Mouse (Mus musculus): ENCODE measurements around the gene Grk6. TPM values are rescaled to one million over a fixed set of nuclear protein-coding genes. Genes with fewer than 3 reads are reported as not detected.
A peak's percentile ranks its signal among the peaks of the same experiment; 100 is the strongest.

Gene Grk6
- polyA plus RNA-seq, 1 experiment from 2014 or later: 52.4 TPM

GRCm38 (mm10) chr13:55471156-55471818, 26.4 kb downstream of the Grk6 start:
- H3K27ac ChIP-seq: peak overlapping the region; percentile 86; the same call in 1 of the 2 replicates
- peak; percentile 73 for ATAC-seq (ENCODE audit: low FRiP score, low read depth)
- WGBS: 2% methylated on average over 54 of the region's 54 CpGs
- H3K27me3 ChIP-seq (replicated peaks): no peaks in the 10 kb centered on the region
- no peaks in the 10 kb centered on the region for H3K9me3 ChIP-seq
- H3K4me1 ChIP-seq: peaks cover 72% of the 10 kb centered on the region
- H3K4me2 ChIP-seq (replicated peaks): peak overlapping the region; percentile 96
- peaks cover 29% of the 10 kb centered on the region for H3K36me3 ChIP-seq
- H3K9ac ChIP-seq: peak overlapping the region; percentile 82
- peak overlapping the region; percentile 52 for H3K4me3 ChIP-seq

DNA sequence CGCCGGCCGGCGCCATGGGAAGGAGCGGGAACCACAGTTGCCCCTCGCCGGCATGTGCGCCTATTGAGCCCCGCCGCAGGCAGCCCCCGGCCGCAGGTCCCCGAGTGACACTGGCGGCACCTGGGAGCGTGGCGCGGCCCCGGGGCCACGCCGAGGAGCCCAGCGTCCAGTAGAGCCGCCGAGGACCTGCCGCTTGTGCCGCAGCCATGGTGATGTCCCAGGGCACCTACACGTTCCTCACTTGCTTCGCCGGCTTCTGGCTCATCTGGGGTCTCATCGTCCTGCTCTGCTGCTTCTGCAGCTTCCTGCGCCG, 26.9 kb downstream of the Grk6 start:
- Histone ChIP-seq H3K4me1 (peaks cover 76% of the 10 kb centered on the region), H3K9ac (peak overlapping the region; percentile 82), H3K4me3 (peak overlapping the region; percentile 52), H3K4me2 (replicated peaks) (peak overlapping the region; percentile 96), H3K36me3 (peaks cover 34% of the 10 kb centered on the region), H3K27me3 (replicated peaks) (no peaks in the 10 kb centered on the region), H3K9me3 (no peaks in the 10 kb centered on the region), H3K27ac (peak overlapping the region; percentile 86)
- peak; percentile 31 for ATAC-seq (ENCODE audit: low FRiP score, low read depth)
- under 1% methylated on average over 31 of the region's 31 CpGs for WGBS

DNA sequence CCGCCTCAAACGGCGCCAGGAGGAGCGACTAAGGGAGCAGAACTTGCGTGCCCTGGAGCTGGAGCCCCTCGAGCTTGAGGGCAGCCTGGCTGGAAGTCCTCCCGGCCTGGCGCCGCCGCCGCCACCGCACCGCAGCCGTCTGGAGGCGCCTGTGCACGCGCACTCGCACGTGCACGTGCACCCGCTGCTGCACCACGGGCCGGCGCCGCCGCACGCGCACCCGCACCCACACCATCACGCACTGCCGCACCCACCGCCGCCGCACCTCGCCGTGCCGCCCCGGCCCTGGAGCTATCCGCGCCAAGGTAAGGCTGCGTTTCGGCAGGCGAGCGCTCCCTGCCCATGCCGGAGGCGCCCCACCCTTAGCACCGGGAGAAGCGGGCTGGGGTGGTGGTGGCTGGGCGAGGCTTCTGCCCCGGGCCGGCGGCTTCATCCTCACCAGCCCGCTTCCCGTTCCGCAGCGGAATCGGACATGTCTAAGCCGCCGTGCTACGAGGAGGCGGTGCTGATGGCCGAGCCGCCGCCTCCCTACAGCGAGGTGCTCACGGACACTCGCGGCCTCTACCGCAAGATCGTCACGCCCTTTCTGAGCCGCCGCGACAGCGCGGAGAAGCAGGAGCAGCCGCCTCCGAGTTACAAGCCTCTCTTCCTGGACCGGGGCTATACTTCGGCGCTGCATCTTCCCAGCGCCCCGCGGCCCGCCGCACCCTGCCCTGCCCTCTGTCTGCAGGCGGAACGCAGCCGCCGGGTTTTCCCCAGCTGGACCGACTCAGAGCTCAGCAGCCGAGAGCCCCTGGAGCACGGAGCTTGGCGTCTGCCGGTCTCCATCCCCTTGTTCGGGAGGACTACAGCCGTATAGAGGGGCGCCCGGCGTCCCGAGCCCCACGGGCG, 27.5 kb downstream of the Grk6 start:
- Histone ChIP-seq H3K36me3 (peaks cover 40% of the 10 kb centered on the region), H3K9me3 (no peaks in the 10 kb centered on the region), H3K4me3 (peak overlapping the region; percentile 52), H3K27ac (peak overlapping the region; percentile 86), H3K4me2 (replicated peaks) (peak overlapping the region; percentile 96), H3K9ac (peak overlapping the region; percentile 82), H3K4me1 (peaks cover 76% of the 10 kb centered on the region), H3K27me3 (replicated peaks) (no peaks in the 10 kb centered on the region)
- under 1% methylated on average over 103 of the region's 103 CpGs for WGBS
- peak; percentile 49 for ATAC-seq (ENCODE audit: low FRiP score, low read depth)

DNA sequence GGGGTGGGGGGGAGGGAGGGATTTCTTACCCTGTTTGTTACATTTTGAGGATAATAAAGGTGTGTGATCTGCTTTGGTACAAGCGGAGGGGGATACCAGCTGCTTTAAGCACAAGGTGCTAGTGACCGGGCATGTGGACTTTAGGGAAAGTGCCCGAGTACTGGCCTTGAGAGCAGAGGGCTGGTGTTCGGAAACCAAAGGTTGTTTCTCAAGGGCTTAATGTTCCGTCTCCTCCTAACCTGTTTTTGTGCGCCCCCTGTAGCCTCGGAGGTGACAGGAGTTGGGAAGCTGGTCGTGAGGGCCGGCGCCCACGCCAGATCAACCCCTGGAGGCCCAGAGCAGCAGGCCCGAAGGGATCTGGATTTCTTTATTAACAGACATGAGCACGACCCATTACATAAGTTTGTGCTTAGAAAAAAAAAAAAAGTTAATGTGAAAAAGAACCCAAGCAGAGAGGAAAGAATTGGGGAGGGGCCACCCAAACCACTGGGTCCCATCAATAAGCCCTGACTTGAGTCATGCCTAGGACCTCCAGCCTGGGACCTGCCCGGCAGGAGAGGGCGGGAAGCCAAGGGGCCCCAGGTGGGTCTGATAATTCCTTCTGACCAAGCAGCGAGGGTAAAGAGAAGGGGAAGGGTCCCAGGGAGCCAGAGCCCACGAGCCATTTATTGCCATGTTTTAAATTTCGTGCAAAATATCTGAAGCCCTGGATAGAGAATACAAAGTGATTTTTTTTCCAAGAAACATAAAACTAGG, 28.4 kb downstream of the Grk6 start:
- peak overlapping the region; percentile 96 for H3K4me2 ChIP-seq (replicated peaks)
- peaks cover 48% of the 10 kb centered on the region for H3K36me3 ChIP-seq
- H3K4me3 ChIP-seq: peak overlapping the region; percentile 52
- no peak for ATAC-seq (ENCODE audit: low FRiP score, low read depth)
- peaks cover 76% of the 10 kb centered on the region for H3K4me1 ChIP-seq
- H3K27ac ChIP-seq: peak overlapping the region; percentile 86
- no peaks in the 10 kb centered on the region for H3K9me3 ChIP-seq
- peak overlapping the region; percentile 82 for H3K9ac ChIP-seq
- no peaks in the 10 kb centered on the region for H3K27me3 ChIP-seq (replicated peaks)
- 16% methylated on average over 18 of the region's 18 CpGs for WGBS

DNA sequence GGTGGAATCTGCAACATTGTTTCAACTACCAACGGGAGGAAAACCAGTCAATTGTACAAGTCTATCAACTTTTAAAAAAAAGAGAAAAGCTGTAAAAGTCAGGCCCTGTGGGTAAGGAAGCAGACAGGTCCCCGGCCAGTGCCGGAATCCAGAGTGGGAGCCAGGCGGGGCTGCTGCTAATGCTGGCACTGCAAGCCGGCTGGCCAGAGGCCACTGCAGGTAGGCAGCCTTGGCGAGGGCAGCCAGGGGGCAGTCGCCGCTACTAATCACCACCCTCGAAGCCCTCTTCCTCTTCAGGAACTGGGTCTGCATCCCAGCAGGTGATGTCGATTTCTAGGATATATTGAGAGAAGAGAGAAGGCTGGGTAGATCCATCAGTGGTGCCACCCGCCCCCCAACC, 29.1 kb downstream of the Grk6 start:
- no peak for ATAC-seq (ENCODE audit: low FRiP score, low read depth)
- no peaks in the 10 kb centered on the region for H3K27me3 ChIP-seq (replicated peaks)
- peaks cover 75% of the 10 kb centered on the region for H3K4me1 ChIP-seq
- H3K27ac ChIP-seq: no peak overlapping the region
- no peak overlapping the region for H3K4me3 ChIP-seq
- 58% methylated on average over 11 of the region's 11 CpGs for WGBS
- H3K36me3 ChIP-seq: peaks cover 53% of the 10 kb centered on the region
- H3K9me3 ChIP-seq: no peaks in the 10 kb centered on the region
- H3K9ac ChIP-seq: no peak overlapping the region
- H3K4me2 ChIP-seq (replicated peaks): 0 out of 2 replicates have a peak overlapping the region, but pooled peaks have one; percentile 96

DNA sequence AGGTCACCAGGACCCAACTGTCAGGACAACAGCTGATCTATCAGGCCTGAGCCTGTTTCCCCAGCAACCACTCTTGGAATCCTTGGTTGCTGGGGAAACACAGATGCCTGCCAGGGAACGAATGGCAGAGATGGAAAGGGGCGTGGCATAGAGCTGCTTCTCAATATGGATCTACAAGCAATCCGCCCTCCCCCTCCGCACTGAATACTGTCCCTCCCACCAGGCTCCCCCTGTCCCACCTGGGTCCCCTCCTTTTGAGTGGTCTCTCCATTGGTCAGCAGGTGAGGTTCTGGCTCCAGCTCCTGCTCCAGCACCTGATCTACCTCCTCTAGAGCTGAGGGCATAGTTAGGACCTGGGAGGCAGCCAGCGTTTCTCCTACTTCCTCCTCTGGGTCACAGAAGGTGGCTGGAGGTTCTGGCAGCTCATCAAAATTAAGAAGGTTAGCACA, 29.8 kb downstream of the Grk6 start:
- Histone ChIP-seq H3K27me3 (replicated peaks) (no peaks in the 10 kb centered on the region), H3K9me3 (no peaks in the 10 kb centered on the region), H3K4me2 (replicated peaks) (peak overlapping the region; percentile 10; the same call in 1 of the 2 replicates), H3K4me3 (no peak overlapping the region), H3K4me1 (peaks cover 69% of the 10 kb centered on the region), H3K9ac (peak overlapping the region; percentile 2; the same call in 1 of the 2 replicates), H3K36me3 (peaks cover 60% of the 10 kb centered on the region), H3K27ac (no peak overlapping the region)
- ATAC-seq (ENCODE audit: low FRiP score, low read depth): no peak
- 22% methylated on average over 5 of the region's 5 CpGs for WGBS

DNA sequence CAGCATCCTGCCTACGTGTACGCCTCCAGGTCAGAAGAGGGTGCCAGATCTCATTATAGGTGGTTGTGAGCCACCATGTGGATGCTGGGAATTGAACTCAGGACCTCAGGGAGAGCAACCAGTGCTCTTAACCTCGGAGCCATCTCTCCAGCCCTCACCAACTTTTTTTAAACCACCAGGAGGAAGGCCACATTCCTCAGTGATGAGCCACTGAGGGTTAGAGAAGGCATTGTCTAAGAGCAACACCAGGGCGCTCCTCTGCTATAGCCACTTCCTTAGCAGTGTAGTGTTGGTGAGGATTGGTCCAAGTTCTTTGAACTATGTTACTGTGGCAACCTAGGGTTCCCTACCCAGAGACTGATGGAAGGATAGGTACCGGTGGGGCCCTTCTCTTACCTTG, 30.9 kb downstream of the Grk6 start:
- Histone ChIP-seq H3K4me2 (replicated peaks) (no peak overlapping the region), H3K9ac (0 out of 2 replicates have a peak overlapping the region, but pooled peaks have one; percentile 26), H3K27me3 (replicated peaks) (no peaks in the 10 kb centered on the region), H3K9me3 (no peaks in the 10 kb centered on the region), H3K36me3 (peaks cover 71% of the 10 kb centered on the region), H3K4me3 (no peak overlapping the region), H3K27ac (no peak overlapping the region), H3K4me1 (peaks cover 58% of the 10 kb centered on the region)
- WGBS: 94% methylated on average over 5 of the region's 5 CpGs
- no peak for ATAC-seq (ENCODE audit: low FRiP score, low read depth)

DNA sequence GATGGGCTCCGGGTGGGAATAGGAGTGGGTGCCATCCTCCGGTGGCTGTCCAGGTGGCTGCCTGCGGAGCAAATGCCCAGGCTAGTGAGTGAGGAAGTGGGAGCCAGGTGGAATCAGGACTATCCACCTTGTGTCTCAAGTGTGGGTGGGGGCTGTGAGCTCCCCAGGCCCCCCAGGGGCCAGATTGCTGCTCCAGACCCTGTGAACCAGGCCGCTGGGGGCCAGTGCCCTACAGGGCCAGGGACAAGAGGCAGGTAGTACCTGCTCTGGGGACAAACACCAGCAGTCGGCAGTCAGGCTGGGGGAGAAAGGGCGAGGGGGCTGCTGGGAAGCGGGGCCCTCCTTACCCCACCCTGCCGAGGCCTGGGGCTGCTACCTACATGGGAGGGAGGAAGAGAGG, 31.4 kb downstream of the Grk6 start:
- no peak for ATAC-seq (ENCODE audit: low FRiP score, low read depth)
- Histone ChIP-seq H3K9me3 (no peaks in the 10 kb centered on the region), H3K27me3 (replicated peaks) (no peaks in the 10 kb centered on the region), H3K4me2 (replicated peaks) (no peak overlapping the region), H3K4me1 (peaks cover 53% of the 10 kb centered on the region), H3K27ac (no peak overlapping the region; the same call in 1 of the 2 replicates), H3K36me3 (peaks cover 76% of the 10 kb centered on the region), H3K4me3 (0 out of 2 replicates have a peak overlapping the region, but pooled peaks have one; percentile 5), H3K9ac (peak overlapping the region; percentile 26; the same call in 1 of the 2 replicates)
- WGBS: 94% methylated on average over 8 of the region's 8 CpGs

GRCm38 (mm10) chr13:55477492-55477891, 32.6 kb downstream of the Grk6 start:
- H3K27me3 ChIP-seq (replicated peaks): no peaks in the 10 kb centered on the region
- WGBS: 69% methylated on average over 16 of the region's 16 CpGs
- peaks cover 47% of the 10 kb centered on the region for H3K4me1 ChIP-seq
- no peaks in the 10 kb centered on the region for H3K9me3 ChIP-seq
- peaks cover 89% of the 10 kb centered on the region for H3K36me3 ChIP-seq
- H3K9ac ChIP-seq: no peak overlapping the region
- H3K27ac ChIP-seq: no peak overlapping the region
- no peak overlapping the region for H3K4me2 ChIP-seq (replicated peaks)
- no peak overlapping the region for H3K4me3 ChIP-seq
- no peak for ATAC-seq (ENCODE audit: low FRiP score, low read depth)

GRCm38 (mm10) chr13:55478036-55478435, 33.2 kb downstream of the Grk6 start:
- Histone ChIP-seq H3K4me1 (peaks cover 47% of the 10 kb centered on the region), H3K4me2 (replicated peaks) (no peak overlapping the region), H3K9ac (no peak overlapping the region), H3K27ac (no peak overlapping the region), H3K4me3 (no peak overlapping the region), H3K9me3 (no peaks in the 10 kb centered on the region), H3K36me3 (peaks cover 94% of the 10 kb centered on the region), H3K27me3 (replicated peaks) (no peaks in the 10 kb centered on the region)
- ATAC-seq (ENCODE audit: low FRiP score, low read depth): no peak
- WGBS: 45% methylated on average over 5 of the region's 5 CpGs

GRCm38 (mm10) chr13:55479008-55479407, 34.1 kb downstream of the Grk6 start:
- Histone ChIP-seq H3K4me3 (no peak overlapping the region), H3K9ac (no peak overlapping the region), H3K4me1 (peaks cover 48% of the 10 kb centered on the region), H3K9me3 (no peaks in the 10 kb centered on the region), H3K27ac (no peak overlapping the region), H3K27me3 (replicated peaks) (no peaks in the 10 kb centered on the region), H3K4me2 (replicated peaks) (no peak overlapping the region), H3K36me3 (peaks cover 91% of the 10 kb centered on the region)
- no peak for ATAC-seq (ENCODE audit: low FRiP score, low read depth)
- WGBS: 85% methylated on average over 7 of the region's 7 CpGs

DNA sequence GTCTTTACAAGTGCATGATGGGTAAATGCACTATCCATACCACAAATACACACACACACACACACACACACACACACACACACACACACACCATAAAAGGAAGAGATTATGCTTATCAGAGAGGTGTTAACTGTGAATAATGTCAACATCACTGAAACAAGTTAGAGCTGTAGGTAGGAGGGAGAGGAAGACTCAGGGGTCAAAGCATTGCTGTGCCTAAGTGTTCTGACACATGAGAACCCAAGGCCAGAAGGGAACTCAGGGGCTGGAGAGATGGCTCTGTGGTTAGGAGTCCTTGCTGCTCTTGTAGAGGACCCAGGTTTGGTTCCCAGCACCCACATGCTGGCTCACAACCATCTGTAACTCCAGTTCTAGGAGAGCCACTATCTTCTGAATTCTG, 35.1 kb downstream of the Grk6 start:
- no peak overlapping the region for H3K4me3 ChIP-seq
- no peaks in the 10 kb centered on the region for H3K27me3 ChIP-seq (replicated peaks)
- no peak overlapping the region for H3K4me2 ChIP-seq (replicated peaks)
- H3K4me1 ChIP-seq: peaks cover 48% of the 10 kb centered on the region
- ATAC-seq (ENCODE audit: low FRiP score, low read depth): no peak
- no peak overlapping the region for H3K27ac ChIP-seq
- peaks cover 82% of the 10 kb centered on the region for H3K36me3 ChIP-seq
- H3K9me3 ChIP-seq: no peaks in the 10 kb centered on the region
- no peak overlapping the region for H3K9ac ChIP-seq
